Mouse (Mus musculus) testis, adult 2 months (tissue): ENCODE results near the gene Garem2. TPM values are rescaled to one million over a fixed set of nuclear protein-coding genes. Genes with fewer than 3 reads are reported as not detected.
"Not testable (repeated sequence)": the region's sequence is repeated elsewhere in the genome, so short reads cannot be mapped to it uniquely, and the experiment has no call there.

Experiments
- H3K27ac ChIP-seq: fragments of 200-500 bp; 2 replicates; pipeline ENCODE4 v1.5.1; 2012; ENCODE audit warnings: low read depth, low read length; ENCODE audit not compliant: control insufficient read depth, insufficient read depth
- H3K27me3 ChIP-seq: fragments of 200-500 bp; 2 replicates; pipeline ENCODE4 v1.6.1; 2012; ENCODE audit warnings: mild to moderate bottlenecking, low read length, moderate library complexity; ENCODE audit not compliant: control insufficient read depth, insufficient read depth
- H3K36me3 ChIP-seq: fragments of 200-500 bp; 2 replicates; pipeline ENCODE4 v1.6.1; 2012; ENCODE audit warnings: mild to moderate bottlenecking, low read length; ENCODE audit not compliant: control insufficient read depth, insufficient read depth
- H3K4me1 ChIP-seq: fragments of 200-500 bp; 2 replicates; pipeline ENCODE4 v1.6.1; 2012; ENCODE audit warnings: low read length; ENCODE audit not compliant: control insufficient read depth, insufficient read depth
- H3K4me3 ChIP-seq: fragments of 200-500 bp; 2 replicates; pipeline ENCODE4 v1.5.1; 2012; ENCODE audit warnings: low read depth, mild to moderate bottlenecking, low read length, moderate library complexity, mixed read lengths; ENCODE audit not compliant: control insufficient read depth
- CTCF ChIP-seq: fragments of 200-500 bp; IDR thresholded peaks from 2 replicates; pipeline ENCODE4 v1.5.1; 2012; ENCODE audit warnings: low read depth, mild to moderate bottlenecking, inconsistent platforms, low read length, moderate library complexity; ENCODE audit not compliant: control insufficient read depth, insufficient read depth, insufficient replicate concordance
- POLR2A ChIP-seq: fragments of 200-500 bp; IDR thresholded peaks from 2 replicates; pipeline ENCODE4 v1.6.1; 2012; ENCODE audit warnings: low read depth, mild to moderate bottlenecking, inconsistent platforms, low read length, moderate library complexity; ENCODE audit not compliant: control insufficient read depth
- polyA plus RNA-seq: library from polyadenylated mRNA; depleted of rRNA; stranded (reverse); fragments of >200 nt; gene quantifications from 2 replicates; pipeline ENCODE4 v1.2.3, GENCODE M21; 2012; rRNA removed

The Garem2 gene
- polyA plus RNA-seq = 0.71 and 0.78 TPM in 2 replicates

- Histone ChIP-seq H3K4me3 (peak within 1 kb of the TSS; percentile 73), H3K4me1 (peaks cover 6% of the 10 kb centered on the region), H3K27me3 (peaks cover 2% of the 10 kb centered on the region), H3K36me3 (no peaks in the 10 kb centered on the region), H3K27ac (no peak within 1 kb of the TSS)
- TF ChIP-seq POLR2A = no peak
- TF ChIP-seq CTCF = no peak
These were observed at the start of gene Garem2 for GRCm38 (mm10) chr5:30104841-30105667. TSS of gene Garem2 (plus strand) at chr5:30105161.

GRCm38 (mm10) chr5:30058216-30058731 lies 46.7 kb upstream of the Garem2 start:
- H3K4me1 ChIP-seq = no peaks in the 10 kb centered on the region
- H3K27me3 ChIP-seq = no peaks in the 10 kb centered on the region
- TF ChIP-seq POLR2A (no peak), CTCF (no peak)
- no peaks in the 10 kb centered on the region for H3K36me3 ChIP-seq
- H3K27ac ChIP-seq = no peak overlapping the region
- H3K4me3 ChIP-seq = no peak overlapping the region

GRCm38 (mm10) chr5:30059607-30060006 lies 45.4 kb upstream of the Garem2 start:
- H3K4me3 ChIP-seq = peak overlapping the region; percentile 55
- H3K27ac ChIP-seq, H3K27me3 ChIP-seq, H3K36me3 ChIP-seq, H3K4me1 ChIP-seq: not testable (repeated sequence)

- no peaks in the 10 kb centered on the region for H3K36me3 ChIP-seq
- no peaks in the 10 kb centered on the region for H3K27me3 ChIP-seq
- no peaks in the 10 kb centered on the region for H3K4me1 ChIP-seq
- no peak overlapping the region for H3K4me3 ChIP-seq
- TF ChIP-seq POLR2A (no peak), CTCF (no peak)
- H3K27ac ChIP-seq = no peak overlapping the region
These were observed 37.2 kb upstream of the Garem2 start for GRCm38 (mm10) chr5:30067726-30068125.

GRCm38 (mm10) chr5:30071677-30072076 lies 33.3 kb upstream of the Garem2 start:
- Histone ChIP-seq H3K27me3 (no peaks in the 10 kb centered on the region), H3K36me3 (no peaks in the 10 kb centered on the region), H3K4me1 (no peaks in the 10 kb centered on the region; the same call in none of the 2 replicates), H3K4me3 (no peak overlapping the region), H3K27ac (no peak overlapping the region)
- TF ChIP-seq POLR2A (no peak), CTCF (no peak)

GRCm38 (mm10) chr5:30072377-30072776 lies 32.6 kb upstream of the Garem2 start:
- Histone ChIP-seq H3K4me1 (no peaks in the 10 kb centered on the region; the same call in none of the 2 replicates), H3K36me3 (no peaks in the 10 kb centered on the region), H3K27me3 (no peaks in the 10 kb centered on the region), H3K27ac (no peak overlapping the region), H3K4me3 (no peak overlapping the region)
- TF ChIP-seq POLR2A (no peak), CTCF (no peak)

- H3K27ac ChIP-seq = 0 out of 2 replicates have a peak within 1 kb of the TSS, but pooled peaks have one; percentile 3
- H3K4me3 ChIP-seq = peak within 1 kb of the TSS; percentile 86
- TF ChIP-seq CTCF (no peak), POLR2A (peak; percentile 69)
- H3K4me1 ChIP-seq = no peaks in the 10 kb centered on the region; the same call in none of the 2 replicates
- H3K27me3 ChIP-seq = no peaks in the 10 kb centered on the region
- no peaks in the 10 kb centered on the region for H3K36me3 ChIP-seq
These were observed 31.8 kb upstream of the Garem2 start, which contains the start of gene Tyms for GRCm38 (mm10) chr5:30072825-30073821. TSS of gene Tyms (minus strand) at chr5:30073617.
